Mouse (Mus musculus) left cerebral cortex, postnatal 25 days (tissue): ENCODE results near the gene Pdpk1. TPM values are rescaled to one million over a fixed set of nuclear protein-coding genes. Genes with fewer than 3 reads are reported as not detected.
"Not testable (repeated sequence)": the region's sequence is repeated elsewhere in the genome, so short reads cannot be mapped to it uniquely, and the experiment has no call there.

Experiments used
- DNase-seq, 2 experiments: peaks; one replicate each; pipeline ENCODE4 v3.0.0; 2022; ENCODE audit warnings: low spot score in 2 of 2, mixed read lengths in 1 of 2
- intact Hi-C: fragments of 180-260 bp; cut with DNase I; formaldehyde crosslinking; loops from one replicate; pipeline ENCODE4 v1.15.1; 2025
- total RNA-seq, 2 experiments: library from RNA; stranded (reverse); gene quantifications; 2 replicates each; pipeline ENCODE4 v1.2.3; 2021

The Pdpk1 gene
- total RNA-seq, 2 experiments from 2014 or later: 109 to 112 TPM

GRCm38 (mm10) chr17:24132919-24133318, 17.8 kb downstream of the Pdpk1 start:
- DNase-seq, intact Hi-C loops: not testable (repeated sequence)

DNA sequence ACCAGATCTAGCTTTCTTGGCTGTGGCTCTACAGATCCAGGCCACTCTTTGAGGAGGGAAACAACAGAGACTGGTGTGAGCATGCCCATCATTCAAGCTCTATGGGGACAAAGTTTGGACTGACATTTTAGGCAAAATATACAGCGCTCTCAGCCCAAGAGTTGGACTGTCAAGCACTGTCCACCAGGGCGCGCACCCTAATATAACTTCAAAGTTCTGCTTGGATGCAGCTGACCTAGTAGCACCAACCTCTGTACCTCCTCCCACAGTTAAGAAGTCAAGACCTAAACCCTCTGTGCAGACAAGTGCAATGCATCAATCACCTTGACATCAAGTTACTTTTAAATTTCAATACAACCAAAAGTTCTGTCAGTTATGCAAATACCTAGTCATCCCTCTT, 19.2 kb downstream of the Pdpk1 start:
- intact Hi-C loops: no loop called here
- DNase-seq: no peak

GRCm38 (mm10) chr17:24129246-24129645, 21.5 kb downstream of the Pdpk1 start:
- intact Hi-C loops, DNase-seq: not testable (repeated sequence)

DNA sequence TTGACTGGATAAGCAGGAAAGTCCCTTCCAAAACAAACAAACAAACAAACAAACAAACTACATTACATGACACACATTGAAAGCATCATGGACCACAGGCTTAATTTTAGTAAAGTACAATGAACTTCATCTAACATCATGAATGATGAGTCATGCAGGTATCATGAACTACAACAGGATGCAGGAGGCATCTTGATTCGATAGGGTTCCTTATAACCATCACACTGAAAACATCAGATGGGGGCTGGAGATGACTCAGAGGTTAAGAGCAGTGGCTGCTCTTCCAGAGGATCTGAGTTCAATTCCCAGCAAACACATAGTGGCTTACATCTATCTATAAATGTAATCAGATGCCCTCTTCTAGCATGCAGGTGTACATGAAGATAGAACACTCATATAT, 23.1 kb downstream of the Pdpk1 start:
- intact Hi-C loops: no loop called here
- no peak for DNase-seq

DNA sequence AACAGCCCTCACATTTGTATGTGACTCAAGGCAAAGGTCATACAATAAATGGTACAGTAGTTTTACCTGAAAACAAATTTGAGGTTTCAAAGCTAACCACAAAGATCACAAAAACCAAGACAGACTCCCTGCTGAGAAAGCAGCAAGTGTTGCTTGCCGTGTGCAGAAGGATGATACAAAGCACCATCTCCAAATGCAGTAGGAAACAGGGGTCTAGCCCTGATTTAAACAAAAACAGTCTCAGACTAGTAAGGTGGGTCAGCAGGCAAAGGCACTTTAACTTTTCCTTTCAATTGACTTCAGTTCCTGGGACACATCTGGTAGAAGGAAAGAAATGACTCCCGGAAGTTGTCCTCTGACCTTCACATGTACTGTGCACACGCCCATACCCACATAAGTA, 23.9 kb downstream of the Pdpk1 start:
- intact Hi-C loops: no loop called here
- DNase-seq: no peak

GRCm38 (mm10) chr17:24119446-24119845, 31.3 kb downstream of the Pdpk1 start:
- no peak for DNase-seq
- intact Hi-C loops: no loop called here

- DNase-seq: peak in 1 of 2 experiments; percentile 65
- intact Hi-C loops: no loop called here
These were observed 37.7 kb downstream of the Pdpk1 start for GRCm38 (mm10) chr17:24113031-24113430.

DNA sequence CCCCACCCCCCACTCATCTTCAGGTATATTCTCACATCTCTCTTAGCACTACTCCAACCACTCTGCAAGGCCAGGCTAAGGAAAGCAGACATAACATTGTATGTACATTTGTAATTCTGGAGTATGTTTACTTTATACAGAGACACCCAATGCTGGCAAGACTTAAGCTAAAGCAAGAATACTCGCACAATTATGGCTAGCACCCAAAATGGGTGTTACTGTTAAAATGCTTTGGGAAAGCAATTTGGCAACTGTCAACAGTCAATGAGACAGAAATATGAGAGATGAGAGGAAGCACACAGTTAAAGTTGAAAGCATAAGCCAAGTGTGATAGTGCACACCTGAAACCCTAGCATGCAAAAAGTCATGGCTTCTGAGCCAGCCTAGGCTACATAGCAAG, 39.5 kb downstream of the Pdpk1 start:
- intact Hi-C loops: no loop called here
- DNase-seq: no peak

DNA sequence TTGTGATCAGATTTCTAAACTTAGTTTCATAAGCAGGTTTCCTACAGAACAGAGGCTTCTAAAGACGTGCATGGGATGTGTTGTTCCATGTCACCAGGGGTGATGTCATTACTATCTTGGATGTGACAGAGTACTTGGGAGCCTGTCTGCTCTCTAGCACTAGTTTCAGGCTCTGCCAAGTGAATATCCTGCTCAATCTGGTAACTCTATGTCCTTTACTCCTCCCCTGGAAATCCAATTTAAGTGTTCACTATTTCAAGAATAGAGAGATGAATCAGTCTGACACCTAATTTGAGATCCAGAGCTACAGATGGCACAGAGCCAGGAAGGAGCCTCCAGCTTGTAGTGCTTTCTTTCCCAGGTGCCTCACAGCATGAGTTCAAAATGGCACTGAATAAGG, 41.8 kb downstream of the Pdpk1 start:
- DNase-seq: peak; percentile 55 to 72
- intact Hi-C loops: no loop called here

DNA sequence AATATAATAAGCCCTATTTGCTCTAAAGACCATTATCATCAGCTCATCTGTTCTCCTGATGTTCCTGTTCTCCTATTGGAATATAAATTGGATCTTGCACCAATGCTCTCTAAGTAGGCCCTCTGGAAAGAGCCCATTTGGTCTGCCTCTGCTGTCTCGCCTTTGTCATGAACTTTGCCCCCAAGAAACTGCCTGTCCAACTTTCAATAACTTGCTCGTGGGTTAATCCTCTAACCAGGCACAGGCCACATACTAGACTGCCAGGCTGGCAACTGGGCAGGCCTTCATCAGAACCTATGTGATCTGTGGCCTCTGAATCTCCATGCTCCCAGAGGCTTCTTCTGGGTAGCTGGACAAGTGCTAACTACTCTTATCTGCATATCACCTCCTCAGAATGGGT, 45.6 kb downstream of the Pdpk1 start:
- DNase-seq: no peak
- intact Hi-C loops: no loop called here

- no peak for DNase-seq
- intact Hi-C loops: no loop called here
These were observed 52.4 kb downstream of the Pdpk1 start for GRCm38 (mm10) chr17:24098354-24098753.

DNA sequence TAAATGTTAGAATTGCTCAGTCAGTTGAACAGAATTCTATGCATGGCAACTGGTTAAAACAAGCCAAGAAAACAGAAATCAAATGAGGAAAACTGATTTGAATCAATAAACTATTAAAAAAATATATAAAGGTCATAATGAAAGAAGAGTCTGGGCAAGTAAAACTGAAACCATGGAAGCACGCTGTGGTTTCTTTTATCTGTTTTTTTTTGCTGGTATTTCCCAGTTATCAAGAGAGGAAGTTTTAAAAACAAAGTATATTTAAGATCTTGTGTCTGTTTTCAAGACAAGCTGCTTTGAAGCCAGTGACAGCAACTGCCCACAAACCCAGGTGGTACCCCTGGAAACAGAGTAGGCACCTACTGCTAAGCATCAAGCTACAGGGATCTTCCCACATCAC, 60.1 kb downstream of the Pdpk1 start:
- DNase-seq: no peak
- intact Hi-C loops: no loop called here

DNA sequence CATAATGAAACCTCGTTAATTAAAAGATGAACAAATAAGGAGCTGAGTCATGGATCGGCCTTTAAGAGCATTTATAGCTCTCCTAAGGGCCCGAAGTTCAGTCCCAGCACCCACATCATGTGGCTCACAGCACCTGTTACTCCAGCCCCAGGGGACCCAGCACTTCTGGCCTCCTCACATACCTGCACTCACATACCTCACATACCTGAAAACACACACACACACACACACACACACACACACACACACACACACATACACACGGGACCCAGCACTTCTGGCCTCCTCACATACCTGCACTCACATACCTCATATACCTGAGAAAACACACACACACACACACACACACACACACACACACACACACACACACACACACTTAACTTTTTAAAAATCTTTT, 64.3 kb downstream of the Pdpk1 start:
- intact Hi-C loops, DNase-seq: not testable (repeated sequence)

DNA sequence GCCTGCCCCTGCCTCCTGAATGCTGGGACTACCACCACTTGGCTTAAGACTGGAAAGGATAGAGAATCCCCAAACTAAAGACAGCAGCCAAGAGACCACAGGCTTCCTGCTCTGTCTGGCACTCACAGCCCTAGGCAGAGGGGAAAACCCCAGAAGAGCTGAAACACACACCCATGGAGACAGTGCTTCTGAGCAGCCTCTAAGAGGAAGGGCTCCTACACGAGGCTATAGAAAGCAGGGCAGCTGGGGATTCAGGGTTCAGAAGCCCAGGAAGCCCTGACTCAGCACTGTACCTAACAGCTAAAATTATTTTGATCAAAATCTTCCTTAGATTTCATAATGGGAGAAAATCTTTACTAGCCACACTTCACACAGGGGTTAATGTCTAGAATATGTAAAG, 66.1 kb downstream of the Pdpk1 start:
- no peak for DNase-seq
- intact Hi-C loops: no loop called here

DNA sequence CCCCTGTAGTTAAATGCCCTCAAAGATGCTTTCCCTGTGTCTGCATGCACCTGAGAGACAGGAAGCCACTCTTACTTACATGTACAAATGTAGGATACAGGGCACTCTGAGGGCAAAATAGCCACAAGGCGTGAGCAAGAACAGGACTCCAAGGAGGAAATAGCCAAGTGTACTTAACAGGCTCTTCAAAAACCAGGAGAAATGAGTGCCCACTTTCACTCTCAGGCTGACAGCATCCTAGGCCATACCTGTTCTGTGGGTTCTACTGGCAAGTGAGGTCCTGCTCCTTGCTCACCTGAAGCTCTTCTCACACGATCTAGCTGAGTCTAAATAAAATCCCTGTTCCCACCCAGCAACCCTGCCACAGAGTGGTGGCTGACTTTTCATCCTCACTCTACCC, 73.6 kb downstream of the Pdpk1 start:
- DNase-seq: no peak
- intact Hi-C loops: no loop called here

- intact Hi-C loops: no loop called here
- DNase-seq: peak; percentile 95 to 97
These were observed 77.6 kb downstream of the Pdpk1 start, which contains the start of gene Kctd5 for GRCm38 (mm10) chr17:24072919-24073696. Gene Kctd5, minus strand, starts transcription at chr17:24073485.

- intact Hi-C loops: no loop called here
- no peak for DNase-seq
These were observed 81.2 kb downstream of the Pdpk1 start for GRCm38 (mm10) chr17:24069531-24069930.

- intact Hi-C loops: no loop called here
- DNase-seq: peak in 1 of 2 experiments; percentile 60
These were observed 82.5 kb downstream of the Pdpk1 start for GRCm38 (mm10) chr17:24068271-24068670.

DNA sequence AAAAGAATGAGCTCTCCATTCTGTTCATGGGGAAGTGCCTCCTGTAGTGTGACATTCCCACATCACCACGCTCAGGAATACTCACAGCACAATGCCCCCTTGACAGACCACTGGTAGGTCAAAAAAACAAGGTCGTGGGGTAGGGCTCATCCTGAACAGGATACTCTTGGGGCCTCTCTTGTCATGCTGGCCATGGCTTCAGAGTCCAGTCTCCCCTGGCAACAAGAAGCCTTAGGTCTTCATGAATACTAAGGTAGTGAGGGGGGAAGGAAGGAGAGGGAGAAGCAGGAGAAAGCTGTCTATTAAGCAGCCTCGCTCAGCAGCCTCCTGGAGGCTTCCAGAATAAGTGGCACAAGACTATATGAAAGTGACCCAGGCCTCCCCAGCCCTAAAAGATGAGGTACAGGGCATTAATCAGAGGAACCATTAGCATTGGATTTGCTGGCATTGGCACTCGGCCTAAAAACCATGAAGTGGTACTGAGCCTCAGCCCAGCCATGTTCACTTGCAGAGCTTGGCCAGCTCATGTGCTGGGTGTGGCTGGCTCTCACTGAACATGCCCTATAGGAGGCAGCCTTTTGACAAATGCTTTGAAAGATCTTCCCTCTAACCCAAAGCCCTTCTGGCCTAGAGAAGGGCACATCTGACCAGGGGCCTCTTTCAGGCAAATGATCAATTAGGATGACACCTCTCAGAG, 88.1 kb downstream of the Pdpk1 start:
- DNase-seq: no peak
- intact Hi-C loops: no loop called here

DNA sequence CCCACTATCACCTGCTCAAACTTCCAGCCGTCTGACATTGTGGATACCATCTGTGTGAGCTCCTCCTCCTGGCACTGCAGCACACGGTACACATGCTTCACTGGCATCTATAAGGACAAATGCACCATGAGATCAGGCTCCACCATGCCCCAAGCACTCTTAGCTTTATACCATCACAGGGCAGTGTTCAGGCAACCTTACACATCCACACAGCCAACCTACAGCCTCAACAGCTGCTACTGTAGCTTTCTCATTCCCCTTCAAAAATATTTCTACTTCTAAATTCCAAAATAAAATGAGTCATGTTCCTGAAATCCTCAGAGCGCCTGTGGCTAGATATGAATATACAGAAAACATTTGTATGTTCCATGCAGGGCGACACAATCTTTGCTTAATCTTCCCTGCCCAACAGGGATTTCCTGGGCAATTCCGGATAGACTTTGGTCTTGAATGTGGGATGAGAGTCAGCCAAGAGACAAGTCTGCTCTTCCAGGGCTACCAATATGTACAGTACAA, 92.9 kb downstream of the Pdpk1 start:
- DNase-seq: peak in 1 of 2 experiments; percentile 47
- intact Hi-C loops: no loop called here
